Mouse (Mus musculus): ENCODE measurements at regions not wholly inside any gene's neighbourhood (a gene's known extent, or its start where the extent isn't known, plus 50 kb on each side); places are given as distances from the start of the nearest gene placed in this dataset.
A peak's percentile ranks its signal among the peaks of the same experiment; 100 is the strongest.

DNA sequence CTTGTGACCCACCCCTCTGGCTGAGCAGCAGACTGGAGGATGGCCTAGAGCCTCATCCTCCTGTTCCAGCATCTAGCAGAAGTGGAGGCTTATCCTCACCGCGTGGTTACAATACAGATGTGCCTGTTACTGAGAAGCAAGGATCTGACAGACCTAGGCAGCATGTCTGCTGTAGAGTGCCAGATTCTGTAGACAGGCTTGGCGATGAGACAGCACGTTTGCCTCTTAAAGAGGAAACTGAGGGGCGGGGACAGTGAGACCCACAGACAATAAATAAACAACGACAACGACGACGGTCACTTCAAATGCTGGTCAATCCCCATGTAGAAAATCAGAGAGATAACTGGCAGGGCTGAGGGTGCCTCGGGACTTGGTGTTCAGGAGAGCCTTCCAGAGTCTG, 220.2 kb upstream of the Spdye4c start:
- peaks cover 17% of the 10 kb centered on the region for H3K9me3 ChIP-seq (replicated peaks; ENCODE audit: low read length)
- H3K9ac ChIP-seq (ENCODE audit: insufficient read depth, low read depth), result no peak overlapping the region
- peaks cover 0 to 15% of the 10 kb centered on the region in 2 experiments for H3K36me3 ChIP-seq (replicated peaks in 1 of 2; ENCODE audit: control insufficient read depth in 1 of 2, insufficient read depth in 1 of 2, low read length in 1 of 2)
- no peak for DNase-seq (ENCODE audit: extremely low read depth)
- no peak overlapping the region for H3K4me3 ChIP-seq (replicated peaks in 1 of 3; ENCODE audit: low read depth in 2 of 3, low read length in 2 of 3, poor library complexity in 1 of 3)
- H3K79me2 ChIP-seq (replicated peaks; ENCODE audit: control insufficient read depth, extremely low read depth, insufficient read depth, poor library complexity, severe bottlenecking), result no peaks in the 10 kb centered on the region
- no peak overlapping the region for H3K27ac ChIP-seq (ENCODE audit: insufficient read depth, low read depth)
- dilution Hi-C loops (cut with MboI; ENCODE audit: extremely low pct_ligation_motif_present, extremely low pct_unique_long_range_greater_than_20kb, low sequenced_read_pairs) (no loop called here), in situ Hi-C loops (cut with MboI; ENCODE audit: low pct_ligation_motif_present, low pct_unique_long_range_greater_than_20kb, low sequenced_read_pairs) (no loop called here)
- TF ChIP-seq SMC3 (IDR thresholded peaks at IDR 0.05; ENCODE audit: low read depth, low read length) (no peak), CHD2 (IDR thresholded peaks at IDR 0.05; ENCODE audit: low read length) (no peak), MAZ (IDR thresholded peaks at IDR 0.05; ENCODE audit: low read depth, low read length) (no peak), JUN (IDR thresholded peaks at IDR 0.05; ENCODE audit: insufficient read depth, low read depth, low read length) (no peak), POLR2A (IDR thresholded peaks at IDR 0.05; ENCODE audit: low read depth, low read length) (no peak), JUND (conservative IDR thresholded peaks at IDR 0.05; ENCODE audit: low read depth, low read length) (no peak), ELF1 (IDR thresholded peaks at IDR 0.05; ENCODE audit: low read depth, low read length) (no peak), GABPA (IDR thresholded peaks at IDR 0.05; ENCODE audit: insufficient replicate concordance, low read depth, low read length) (no peak), MAX (IDR thresholded peaks at IDR 0.05; ENCODE audit: low read length) (no peak), ETS1 (conservative IDR thresholded peaks at IDR 0.05; ENCODE audit: low read depth, low read length) (no peak), EP300 (IDR thresholded peaks at IDR 0.05; ENCODE audit: low read length) (no peak), HCFC1 (IDR thresholded peaks at IDR 0.05; ENCODE audit: low read depth, low read length) (no peak), NRF1 (IDR thresholded peaks at IDR 0.05; ENCODE audit: low read depth, low read length) (no peak), POLR2AphosphoS2 (IDR thresholded peaks at IDR 0.05; ENCODE audit: low read depth, low read length) (no peak), MAFK (IDR thresholded peaks at IDR 0.05; ENCODE audit: insufficient replicate concordance, low read length) (no peak)
- H3K4me1 ChIP-seq (ENCODE audit: control insufficient read depth in 1 of 2, insufficient read depth in 2 of 2), result peaks cover 44 to 84% of the 10 kb centered on the region in 2 experiments
- H3K4me2 ChIP-seq (ENCODE audit: insufficient read depth, low read depth, poor library complexity, severe bottlenecking), result no peak overlapping the region
- no peaks in the 10 kb centered on the region for H3K27me3 ChIP-seq (replicated peaks)

DNA sequence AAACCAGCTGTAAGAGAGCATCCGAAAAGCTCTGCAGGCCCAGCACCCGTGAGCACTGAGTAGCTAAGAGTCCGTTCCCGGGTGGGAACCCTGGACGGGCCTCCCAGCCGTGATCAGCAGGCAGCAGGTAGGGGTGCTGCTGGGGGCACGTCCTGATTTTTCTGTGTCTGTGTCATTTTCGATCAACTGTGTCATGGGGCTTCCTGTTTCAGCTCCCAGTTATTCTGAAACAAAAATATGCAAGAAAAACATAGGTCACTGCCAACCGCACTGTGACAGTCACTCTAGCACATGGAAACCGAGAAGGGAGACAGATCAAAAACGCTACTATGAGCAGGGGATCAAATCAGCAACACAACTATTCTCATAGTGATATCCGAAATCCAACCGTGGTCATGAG, 218.8 kb upstream of the Spdye4c start:
- Histone ChIP-seq H3K4me2 (ENCODE audit: insufficient read depth, low read depth, poor library complexity, severe bottlenecking) (peak overlapping the region; percentile 37; the same call in 1 of the 2 replicates), H3K27ac (ENCODE audit: insufficient read depth, low read depth) (no peak overlapping the region), H3K79me2 (replicated peaks; ENCODE audit: control insufficient read depth, extremely low read depth, insufficient read depth, poor library complexity, severe bottlenecking) (no peaks in the 10 kb centered on the region), H3K4me1 (ENCODE audit: control insufficient read depth in 1 of 2, insufficient read depth in 2 of 2) (peaks cover 56 to 95% of the 10 kb centered on the region in 2 experiments), H3K4me3 (replicated peaks in 1 of 3; ENCODE audit: low read depth in 2 of 3, low read length in 2 of 3, poor library complexity in 1 of 3) (no peak overlapping the region), H3K27me3 (replicated peaks) (no peaks in the 10 kb centered on the region), H3K36me3 (replicated peaks in 1 of 2; ENCODE audit: control insufficient read depth in 1 of 2, insufficient read depth in 1 of 2, low read length in 1 of 2) (peaks cover 0 to 11% of the 10 kb centered on the region in 2 experiments), H3K9ac (ENCODE audit: insufficient read depth, low read depth) (no peak overlapping the region), H3K9me3 (replicated peaks; ENCODE audit: low read length) (peaks cover 4% of the 10 kb centered on the region)
- dilution Hi-C loops (cut with MboI; ENCODE audit: extremely low pct_ligation_motif_present, extremely low pct_unique_long_range_greater_than_20kb, low sequenced_read_pairs) (no loop called here), in situ Hi-C loops (cut with MboI; ENCODE audit: low pct_ligation_motif_present, low pct_unique_long_range_greater_than_20kb, low sequenced_read_pairs) (no loop called here)
- DNase-seq (ENCODE audit: extremely low read depth), result no peak
- TF ChIP-seq PAX5 (IDR thresholded peaks at IDR 0.05; ENCODE audit: low read length) (no peak), ELF1 (IDR thresholded peaks at IDR 0.05; ENCODE audit: low read depth, low read length) (no peak), JUN (IDR thresholded peaks at IDR 0.05; ENCODE audit: insufficient read depth, low read depth, low read length) (peak; percentile 33), CHD1 (IDR thresholded peaks at IDR 0.05; ENCODE audit: low read depth, low read length) (no peak), USF1 (IDR thresholded peaks at IDR 0.05; ENCODE audit: low read depth, low read length) (no peak), RCOR1 (conservative IDR thresholded peaks at IDR 0.05; ENCODE audit: low read depth, low read length) (peak; percentile 58; the same call in 1 of the 2 replicates), BHLHE40 (IDR thresholded peaks at IDR 0.05; ENCODE audit: low read depth, low read length) (peak; percentile 82), HCFC1 (IDR thresholded peaks at IDR 0.05; ENCODE audit: low read depth, low read length) (no peak), SMC3 (IDR thresholded peaks at IDR 0.05; ENCODE audit: low read depth, low read length) (no peak), POLR2AphosphoS2 (IDR thresholded peaks at IDR 0.05; ENCODE audit: low read depth, low read length) (no peak), CHD2 (IDR thresholded peaks at IDR 0.05; ENCODE audit: low read length) (0 out of 2 replicates have a peak, but pooled peaks have one; percentile 48), CTCF (conservative IDR thresholded peaks at IDR 0.05 in 1 of 2, IDR thresholded peaks at IDR 0.05 in 1 of 2; ENCODE audit: low read depth in 2 of 2, low read length in 2 of 2) (no peak), ZNF384 (IDR thresholded peaks at IDR 0.05; ENCODE audit: low read depth, low read length) (no peak), ETS1 (conservative IDR thresholded peaks at IDR 0.05; ENCODE audit: low read depth, low read length) (peak; percentile 73), KAT2A (IDR thresholded peaks at IDR 0.05; ENCODE audit: insufficient replicate concordance, low read length) (no peak), UBTF (IDR thresholded peaks at IDR 0.05; ENCODE audit: low read depth, low read length) (no peak), MYC (IDR thresholded peaks at IDR 0.05; ENCODE audit: low read depth, low read length) (peak; percentile 43; the same call in 1 of the 2 replicates), EP300 (IDR thresholded peaks at IDR 0.05; ENCODE audit: low read length) (peak; percentile 78), GABPA (IDR thresholded peaks at IDR 0.05; ENCODE audit: insufficient replicate concordance, low read depth, low read length) (no peak), TBP (conservative IDR thresholded peaks at IDR 0.05; ENCODE audit: low read depth, low read length) (no peak), RAD21 (IDR thresholded peaks at IDR 0.05; ENCODE audit: low read depth, low read length) (no peak), ZC3H11A (IDR thresholded peaks at IDR 0.05; ENCODE audit: low read depth, low read length) (no peak), NELFE (IDR thresholded peaks at IDR 0.05; ENCODE audit: low read depth, low read length) (no peak), ZMIZ1 (IDR thresholded peaks at IDR 0.05; ENCODE audit: low read depth, low read length) (no peak), MAFK (IDR thresholded peaks at IDR 0.05; ENCODE audit: insufficient replicate concordance, low read length) (0 out of 2 replicates have a peak, but pooled peaks have one; percentile 29), TCF12 (IDR thresholded peaks at IDR 0.05; ENCODE audit: low read depth, low read length) (peak; percentile 32; the same call in 1 of the 2 replicates), JUND (conservative IDR thresholded peaks at IDR 0.05; ENCODE audit: low read depth, low read length) (no peak)

All from CH12.LX (cell line).